Mouse (Mus musculus) hindbrain, embryonic 14.5 days (tissue): Measurements from ENCODE around the gene Gigyf2. TPM values are rescaled to one million over a fixed set of nuclear protein-coding genes. Genes with fewer than 3 reads are reported as not detected.

Source experiments
- ATAC-seq: fragments of 200-750 bp; cut with Nextera tagmentation; 2 replicates; pipeline ENCODE4 v1.8.0; 2017; ENCODE audit warnings: moderate number of reproducible peaks, mild to moderate bottlenecking, moderate TSS enrichment, moderate library complexity; ENCODE audit not compliant: low FRiP score
- DNase-seq: peaks from one replicate; pipeline ENCODE4 v3.0.0-alpha.2; 2015; ENCODE audit warnings: low spot score
- H3K27ac ChIP-seq: fragments of 300-500 bp; sonication (generic); 2 replicates; pipeline ENCODE4 v1.5.1; 2014; ENCODE audit warnings: mild to moderate bottlenecking, moderate library complexity
- H3K27me3 ChIP-seq: fragments of 300-500 bp; sonication (generic); 2 replicates; pipeline ENCODE4 v1.6.1; 2014; ENCODE audit warnings: mild to moderate bottlenecking, low read length, mixed read lengths; ENCODE audit not compliant: control insufficient read depth, insufficient read depth
- H3K36me3 ChIP-seq: fragments of 300-500 bp; sonication (generic); replicated peaks from 2 replicates; pipeline ENCODE4 v1.6.1; 2014; ENCODE audit not compliant: control insufficient read depth, insufficient read depth
- H3K4me1 ChIP-seq: fragments of 300-500 bp; sonication (generic); replicated peaks from 2 replicates; pipeline ENCODE4 v1.6.1; 2014; ENCODE audit warnings: antibody characterized with exemption, low read length, mixed read lengths; ENCODE audit not compliant: control insufficient read depth, insufficient read depth
- H3K4me2 ChIP-seq: fragments of 300-500 bp; sonication (generic); replicated peaks from 2 replicates; pipeline ENCODE4 v1.6.1; 2014; ENCODE audit warnings: mild to moderate bottlenecking, moderate library complexity
- H3K4me3 ChIP-seq: fragments of 300-500 bp; sonication (generic); replicated peaks from 2 replicates; pipeline ENCODE4 v1.5.1; 2014; ENCODE audit warnings: mild to moderate bottlenecking, low read length
- H3K9ac ChIP-seq: fragments of 300-500 bp; sonication (generic); 2 replicates; pipeline ENCODE4 v1.6.1; 2014
- H3K9me3 ChIP-seq: fragments of 300-500 bp; sonication (generic); 2 replicates; pipeline ENCODE4 v1.6.1; 2016; ENCODE audit warnings: low read length; ENCODE audit not compliant: control insufficient read depth
- WGBS: fragments of 180-500 bp; shearing (Covaris S2); extraction: QIAGEN DNeasy Blood & Tissue Kit; methylation state at CpG from one replicate; pipeline ENCODE4 v1.1.7; 2014; 5-methylcytosine and 5-hydroxymethylcytosine counted together
- polyA plus RNA-seq: library from polyadenylated mRNA; unstranded; fragments of >200 nt; fragmentation: Nextera tagmentation; extraction: Ambion mirVana; gene quantifications from 2 replicates; pipeline ENCODE4 v1.2.1, GENCODE M21; 2014

Gene Gigyf2
- polyA plus RNA-seq, 1 experiment from 2014 or later = 69.2 TPM

GRCm38 (mm10) chr1:87493542-87493941, 166.7 kb downstream of the Gigyf2 start:
- H3K4me2 ChIP-seq = no peak overlapping the region
- no peaks in the 10 kb centered on the region for H3K36me3 ChIP-seq
- ATAC-seq (no peak), DNase-seq (no peak)
- no peaks in the 10 kb centered on the region for H3K9me3 ChIP-seq
- 81% methylated on average over 4 of the region's 4 CpGs for WGBS
- no peak overlapping the region for H3K27ac ChIP-seq
- no peak overlapping the region for H3K4me3 ChIP-seq
- H3K9ac ChIP-seq = no peak overlapping the region
- H3K4me1 ChIP-seq = no peaks in the 10 kb centered on the region
- no peaks in the 10 kb centered on the region for H3K27me3 ChIP-seq

Other genes with a start within 250 kb of the Gigyf2 start
- not detected in 2 replicates for gene Alppl2, start 237.1 kb upstream of the Gigyf2 start, polyA plus RNA-seq
- not detected in 2 replicates for gene Alpi, start 225.4 kb upstream of the Gigyf2 start, polyA plus RNA-seq
- gene Akp3, start 202.0 kb upstream of the Gigyf2 start, polyA plus RNA-seq = not detected in 2 replicates
- gene Ecel1, start 170.5 kb upstream of the Gigyf2 start, polyA plus RNA-seq = 41.7 and 44.0 TPM in 2 replicates
- gene Prss56, start 143.7 kb upstream of the Gigyf2 start, polyA plus RNA-seq = 4.0 and 5.1 TPM in 2 replicates
- not detected in 2 replicates for gene Chrnd, start 136.4 kb upstream of the Gigyf2 start, polyA plus RNA-seq
- gene Chrng, start 122.3 kb upstream of the Gigyf2 start, polyA plus RNA-seq = not detected in 2 replicates
- 66.8 and 74.7 TPM in 2 replicates for gene Eif4e2, start 113.1 kb upstream of the Gigyf2 start, polyA plus RNA-seq
- 1.6 and 1.7 TPM in 2 replicates for gene Efhd1, start 62.6 kb upstream of the Gigyf2 start, polyA plus RNA-seq
- 16.4 and 29.6 TPM in 2 replicates for gene Kcnj13, start 67.7 kb downstream of the Gigyf2 start, polyA plus RNA-seq
- gene Snorc, start 143.3 kb downstream of the Gigyf2 start, polyA plus RNA-seq = 0.78 and 1.0 TPM in 2 replicates
- 0.40 and 0.86 TPM in 2 replicates for gene Neu2, start 182.9 kb downstream of the Gigyf2 start, polyA plus RNA-seq
- gene Ngef, start 246.9 kb downstream of the Gigyf2 start, polyA plus RNA-seq = 15.4 and 19.0 TPM in 2 replicates